Mouse (Mus musculus): Measurements from ENCODE around the gene Pla2g12b.

The Pla2g12b gene

GRCm38 (mm10) chr10:59467297-59467696 is 63.8 kb downstream of the Pla2g12b start:
- DNase-seq (ENCODE audit: low read depth): no peak

GRCm38 (mm10) chr10:59470451-59470850 is 67.0 kb downstream of the Pla2g12b start:
- DNase-seq (ENCODE audit: low read depth): no peak
